Mouse (Mus musculus) Patski (cell line): ENCODE data around the gene Gsg1. TPM values are rescaled to one million over a fixed set of nuclear protein-coding genes. Genes with fewer than 3 reads are reported as not detected.
A peak's percentile ranks its signal among the peaks of the same experiment; 100 is the strongest.

Experiments used
- ATAC-seq: fragments of 100-300 bp; one replicate; pipeline ENCODE4 v1.8.0; 2021
- CTCF ChIA-PET: fragments of 350-600 bp; sonication (Branson Sonifier 250); formaldehyde crosslinking; loops from one replicate; lab custom pipeline; 2022; ENCODE audit warnings: inconsistent platforms; lab: Charles Lee
- POLR2A ChIA-PET: fragments of 350-600 bp; sonication (Branson Sonifier 250); formaldehyde crosslinking; loops from one replicate; lab custom pipeline; 2022; ENCODE audit warnings: antibody characterized with exemption, inconsistent platforms; lab: Charles Lee
- DNase-seq: peaks from one replicate; pipeline ENCODE4 v3.0.0-alpha.2; 2011; ENCODE audit warnings: low read depth, low spot score
- H3K27me3 ChIP-seq: fragments of 371-371 bp; one replicate; pipeline ENCODE4 v1.5.1; 2021
- CTCF ChIP-seq: fragments of 100-300 bp; IDR thresholded peaks from one replicate; pipeline ENCODE4 v1.5.1; 2021
- in situ Hi-C: fragments of 300-500 bp; cut with MboI; formaldehyde crosslinking; loops from 3 replicates; pipeline ENCODE4 v1.11.1; 2018; ENCODE audit warnings: low pct_unique_long_range_greater_than_20kb, mixed read lengths
- polyA plus RNA-seq: library from polyadenylated mRNA; unstranded; gene quantifications from one replicate; pipeline ENCODE4 v1.2.3, GENCODE M21; 2021

Gene Gsg1
- polyA plus RNA-seq, 1 experiment from 2014 or later = 0.05 TPM

DNA sequence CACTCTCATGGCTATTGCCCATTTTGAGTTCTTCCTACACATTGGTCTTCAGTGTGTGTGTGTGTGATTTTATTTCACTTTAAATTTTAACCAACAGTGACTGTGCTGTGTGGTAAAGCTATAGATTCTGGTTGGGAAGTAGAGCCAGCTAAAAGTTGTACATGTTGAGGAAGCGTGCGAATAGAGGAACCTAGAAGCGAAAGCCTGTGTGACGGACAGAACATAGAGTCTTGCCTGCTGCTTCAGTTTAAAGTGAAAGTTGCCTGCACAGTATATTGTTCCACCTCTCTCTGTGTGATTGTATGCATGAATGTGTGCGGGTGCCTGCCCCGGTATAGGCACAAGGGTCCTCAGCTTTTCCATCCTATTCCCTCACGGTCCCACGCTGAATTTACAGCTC lies 13.8 kb downstream of the Gsg1 start:
- no peak for TF ChIP-seq CTCF
- DNase-seq (no peak), ATAC-seq (no peak)
- CTCF ChIA-PET = interaction anchor here (1.3 kb wide), 1 partner anchor 137 kb away, joined by 3 read pairs; no protein-coding TSS in a partner anchor
- no peaks in the 10 kb centered on the region for H3K27me3 ChIP-seq
- POLR2A ChIA-PET = no interaction called here
- in situ Hi-C loops = loop anchor here (10.0 to 25.0 kb wide), 3 partner anchors 156 to 897 kb away; no protein-coding TSS in a partner anchor

DNA sequence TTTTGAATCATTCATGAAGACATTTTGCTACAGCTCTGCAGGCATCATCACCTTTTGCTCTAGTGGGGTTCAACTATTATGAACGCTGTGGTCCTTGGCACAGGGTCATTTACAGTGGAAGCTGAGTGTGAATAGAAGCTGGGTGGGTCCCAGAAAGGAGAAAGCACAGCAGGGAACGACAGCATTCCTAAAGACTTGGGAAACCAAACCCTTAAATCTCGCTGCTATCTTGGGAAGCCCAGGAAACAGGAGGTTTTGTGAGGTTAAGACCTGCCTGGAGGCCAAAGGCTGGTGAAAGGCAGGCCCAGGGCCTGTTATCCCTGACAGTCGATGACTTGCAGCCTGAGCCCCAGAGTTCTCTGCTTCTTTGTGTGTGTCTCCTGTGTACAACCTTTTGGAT lies 15.9 kb downstream of the Gsg1 start:
- POLR2A ChIA-PET = no interaction called here
- in situ Hi-C loops = loop anchor here (25.0 kb wide), 1 partner anchor 899 kb away; no protein-coding TSS in a partner anchor
- ATAC-seq = no peak

DNA sequence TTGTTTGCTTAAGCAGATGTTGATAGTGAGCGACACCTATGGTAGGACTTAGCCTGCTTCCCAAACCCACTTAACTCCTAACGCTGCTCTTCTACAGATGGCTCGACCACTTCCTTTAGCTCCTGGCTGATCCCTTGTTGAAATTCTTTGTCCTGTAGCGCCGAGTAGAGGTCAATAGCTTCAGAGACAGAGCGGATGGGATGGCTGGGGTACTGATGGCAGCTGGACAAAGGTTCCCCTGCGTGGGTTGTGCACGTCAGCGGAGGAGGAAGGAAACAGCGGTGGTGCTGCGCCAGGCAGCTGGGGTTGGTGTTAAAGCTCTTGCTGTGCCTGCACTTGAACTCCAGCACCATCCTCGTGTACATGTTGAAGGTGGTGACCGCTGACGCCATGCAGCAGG lies 16.8 kb downstream of the Gsg1 start:
- H3K27me3 ChIP-seq = no peaks in the 10 kb centered on the region
- DNase-seq (no peak), ATAC-seq (no peak)
- TF ChIP-seq CTCF = no peak
- in situ Hi-C loops = loop anchor here (25.0 kb wide), 1 partner anchor 900 kb away; no protein-coding TSS in a partner anchor
- ChIA-PET POLR2A (no interaction called here), CTCF (no interaction called here)

More for the DNA sequence above, 15.9 kb downstream of the Gsg1 start:
- no peaks in the 10 kb centered on the region for H3K27me3 ChIP-seq
- no peak for TF ChIP-seq CTCF
- CTCF ChIA-PET = no interaction called here
- no peak for DNase-seq

DNA sequence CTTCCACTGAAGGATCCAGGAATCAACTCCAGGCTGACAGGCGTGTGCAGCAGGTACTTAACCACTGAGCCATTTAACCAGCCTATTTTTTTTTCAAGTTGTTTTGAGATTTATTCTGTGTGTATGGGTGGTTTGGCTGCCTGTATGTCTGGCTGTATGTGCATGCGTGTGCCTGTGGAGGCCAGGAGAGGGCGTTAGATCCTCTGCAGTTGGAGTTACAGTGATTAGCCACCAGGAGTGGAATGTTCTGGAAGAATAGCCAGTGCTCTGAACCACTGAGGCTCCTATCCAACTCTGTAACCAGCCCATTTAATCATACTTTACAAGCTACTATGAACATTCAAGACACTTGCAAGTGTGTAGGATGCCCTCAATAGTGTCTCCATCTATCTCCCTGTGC lies 17.6 kb downstream of the Gsg1 start:
- ATAC-seq = no peak
- in situ Hi-C loops = loop anchor here (25.0 kb wide), 1 partner anchor 901 kb away; no protein-coding TSS in a partner anchor
- H3K27me3 ChIP-seq = no peaks in the 10 kb centered on the region
- TF ChIP-seq CTCF = no peak
- no peak for DNase-seq
- POLR2A ChIA-PET = no interaction called here
- CTCF ChIA-PET = no interaction called here

DNA sequence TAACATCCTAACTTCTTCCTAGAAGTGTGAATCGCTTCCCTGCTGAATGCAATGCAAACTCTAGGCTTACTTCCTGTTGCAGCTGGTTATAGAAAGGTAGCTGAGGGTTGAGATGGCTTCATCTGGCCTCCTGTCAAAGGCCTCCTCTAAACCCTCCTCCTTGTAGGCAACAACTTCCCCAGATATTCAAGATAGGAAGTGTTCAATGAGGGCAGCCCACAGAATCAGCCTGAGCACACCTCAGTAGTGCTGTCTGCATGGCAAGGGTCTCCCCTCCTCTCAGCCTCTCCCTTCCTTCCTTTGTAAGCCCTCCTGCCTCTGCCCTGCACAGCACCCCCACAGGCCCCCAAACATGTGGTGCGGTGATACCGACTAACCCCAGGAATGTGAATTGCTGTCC lies 18.4 kb downstream of the Gsg1 start:
- in situ Hi-C loops = loop anchor here (25.0 kb wide), 1 partner anchor 902 kb away; no protein-coding TSS in a partner anchor
- DNase-seq = no peak
- no peaks in the 10 kb centered on the region for H3K27me3 ChIP-seq
- POLR2A ChIA-PET = no interaction called here
- no peak for ATAC-seq
- no peak for TF ChIP-seq CTCF
- CTCF ChIA-PET = no interaction called here

DNA sequence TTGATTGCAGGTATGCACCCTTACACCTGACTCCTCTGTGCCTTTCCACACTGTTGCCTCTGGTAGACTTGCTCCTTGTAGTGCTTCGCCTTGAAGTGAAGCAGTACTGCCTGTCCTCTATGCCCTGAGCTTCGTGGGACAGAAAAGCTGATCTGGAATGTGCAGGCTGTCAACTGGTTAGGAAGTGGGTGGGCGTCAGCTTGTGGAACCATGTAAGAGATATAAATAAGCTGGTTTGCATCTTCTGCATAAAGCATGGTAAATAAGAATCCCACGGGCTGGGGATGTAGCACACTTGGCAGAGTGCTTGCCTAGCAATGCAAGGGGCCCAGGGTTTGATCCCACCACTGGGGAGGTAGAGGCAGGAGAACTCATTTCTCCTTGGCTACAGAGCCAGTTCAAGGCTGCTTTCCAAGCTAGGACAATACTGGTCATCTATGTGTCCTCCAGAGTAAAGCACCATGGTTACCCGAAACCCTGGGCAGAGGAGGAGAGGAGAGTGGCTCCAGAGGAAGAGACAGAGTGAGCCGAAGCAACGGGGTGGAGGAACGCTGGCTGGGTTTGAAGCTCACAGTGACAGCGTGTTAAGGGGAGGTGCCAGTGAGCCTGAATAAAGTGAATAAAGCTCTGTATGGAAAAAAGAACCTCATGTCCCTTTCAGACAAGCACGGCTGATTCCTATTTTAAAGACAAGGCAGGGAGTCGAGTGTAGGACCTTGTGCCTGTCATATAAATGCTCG lies 21.5 kb downstream of the Gsg1 start:
- no peak for TF ChIP-seq CTCF
- ChIA-PET POLR2A (no interaction called here), CTCF (no interaction called here)
- ATAC-seq = no peak
- no peaks in the 10 kb centered on the region for H3K27me3 ChIP-seq
- DNase-seq = no peak
- in situ Hi-C loops = loop anchor here (25.0 kb wide), 1 partner anchor 905 kb away; no protein-coding TSS in a partner anchor

DNA sequence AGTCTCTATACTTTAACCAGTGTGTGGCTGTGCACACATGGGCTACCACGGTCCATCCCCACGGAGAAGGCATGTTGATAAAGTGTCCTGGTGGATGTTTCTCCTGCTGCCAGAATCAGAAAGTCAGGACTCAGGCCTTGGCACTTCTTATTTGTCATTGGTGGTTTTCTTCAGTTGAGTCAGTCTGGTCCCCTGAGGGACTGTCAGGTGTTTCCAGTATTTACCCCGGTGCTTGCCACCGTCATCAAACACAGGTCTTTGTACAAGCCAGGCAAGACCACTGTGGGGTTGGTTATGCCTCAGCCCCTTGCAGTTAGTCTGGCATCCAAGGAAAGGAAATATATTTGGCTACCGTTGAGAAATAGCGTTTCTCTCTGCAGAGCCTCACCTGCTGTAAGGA lies 23.6 kb downstream of the Gsg1 start:
- CTCF ChIA-PET = no interaction called here
- no peaks in the 10 kb centered on the region for H3K27me3 ChIP-seq
- no peak for ATAC-seq
- POLR2A ChIA-PET = no interaction called here
- TF ChIP-seq CTCF = no peak
- in situ Hi-C loops = loop anchor here (25.0 kb wide), 1 partner anchor 907 kb away; no protein-coding TSS in a partner anchor
- DNase-seq = no peak

DNA sequence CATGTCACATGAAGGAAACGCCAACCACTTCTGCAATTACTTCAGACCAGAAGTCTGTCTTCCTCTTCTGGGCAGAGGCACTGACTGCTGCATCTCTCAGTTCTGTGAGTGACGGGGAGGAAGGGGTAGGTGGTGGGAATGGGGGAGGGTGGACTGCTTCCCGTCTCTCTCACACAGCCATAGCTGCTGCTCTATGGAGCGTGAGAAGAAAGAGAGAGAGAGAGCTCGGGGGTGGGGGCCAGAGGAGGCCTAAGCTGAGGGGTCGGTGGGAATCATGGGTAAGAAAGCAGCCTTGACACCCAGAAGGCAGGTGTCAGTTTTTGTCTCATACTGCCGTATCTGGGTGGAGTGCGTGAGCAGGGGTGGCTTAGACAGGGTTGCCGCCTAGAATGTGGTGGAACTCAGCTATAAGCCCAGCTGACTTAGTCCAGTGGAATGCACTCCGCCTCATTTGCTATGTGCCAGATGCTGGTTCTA lies 25.6 kb downstream of the Gsg1 start:
- in situ Hi-C loops = loop anchor here (25.0 kb wide), 1 partner anchor 909 kb away; no protein-coding TSS in a partner anchor
- peak; percentile 53 for ATAC-seq
- ChIA-PET CTCF (no interaction called here), POLR2A (no interaction called here)
- no peak for DNase-seq
- TF ChIP-seq CTCF = no peak
- H3K27me3 ChIP-seq = no peaks in the 10 kb centered on the region

DNA sequence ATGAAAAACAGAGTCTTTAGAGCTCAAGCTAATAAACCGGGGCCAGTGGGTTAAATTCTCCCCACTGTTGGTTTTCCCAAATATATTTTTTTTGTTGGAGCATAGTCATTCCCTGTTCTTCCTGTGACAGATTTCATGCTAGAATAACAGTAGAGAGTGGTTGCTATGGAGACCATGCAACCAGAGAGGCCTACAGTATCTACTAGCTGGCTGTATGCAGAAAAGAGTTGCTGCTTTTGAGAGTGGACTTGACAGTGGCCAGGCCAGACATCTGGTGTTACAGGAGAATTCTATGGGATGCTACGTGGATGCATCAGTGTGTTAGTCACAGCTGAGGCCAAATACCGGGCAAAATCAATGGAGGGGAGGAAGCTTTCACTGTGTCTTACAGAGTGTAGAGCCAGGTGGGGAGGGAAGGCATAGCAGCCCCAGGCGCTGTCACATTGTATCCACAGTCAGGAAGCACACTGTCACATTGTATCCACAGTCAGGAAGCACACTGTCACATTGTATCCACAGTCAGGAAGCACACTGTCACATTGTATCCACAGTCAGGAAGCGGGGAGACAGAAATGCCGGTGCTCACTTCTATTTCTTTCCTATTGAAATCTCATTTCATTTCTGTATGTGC lies 30.2 kb downstream of the Gsg1 start:
- CTCF ChIA-PET = interaction anchor here (1.1 to 1.2 kb wide), 2 partner anchors 13 to 20 kb away, joined by 3 read pairs; no protein-coding TSS in a partner anchor
- ATAC-seq = no peak
- in situ Hi-C loops = no loop called here

DNA sequence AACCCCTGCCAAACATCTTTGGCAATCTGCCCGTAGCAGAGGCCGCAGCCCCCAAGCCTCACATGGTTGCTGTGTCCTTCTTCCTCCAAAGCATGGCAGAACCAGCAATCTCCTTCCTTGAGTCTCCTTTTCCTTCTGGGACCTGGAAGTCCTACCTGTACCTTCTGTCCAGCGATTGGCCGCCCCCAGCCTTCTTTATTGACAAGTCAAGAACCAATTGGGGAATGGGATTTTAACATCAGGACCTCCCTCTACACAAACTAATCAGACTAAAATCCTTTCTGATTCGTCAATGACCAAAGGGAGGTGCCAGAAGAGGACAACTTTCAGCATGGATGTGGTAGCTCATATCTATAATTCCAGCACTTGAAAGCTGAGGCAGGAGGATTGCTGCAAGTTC lies 34.2 kb downstream of the Gsg1 start:
- in situ Hi-C loops = no loop called here
- TF ChIP-seq CTCF = no peak
- ChIA-PET CTCF (interaction anchor here (0.5 kb wide), 1 partner anchor 214 kb away, joined by 3 read pairs; no protein-coding TSS in a partner anchor), POLR2A (no interaction called here)
- ATAC-seq = no peak
- DNase-seq = no peak
- H3K27me3 ChIP-seq = no peaks in the 10 kb centered on the region

More for the DNA sequence above, 30.2 kb downstream of the Gsg1 start:
- POLR2A ChIA-PET = no interaction called here
- TF ChIP-seq CTCF = no peak
- DNase-seq = no peak
- H3K27me3 ChIP-seq = no peaks in the 10 kb centered on the region

DNA sequence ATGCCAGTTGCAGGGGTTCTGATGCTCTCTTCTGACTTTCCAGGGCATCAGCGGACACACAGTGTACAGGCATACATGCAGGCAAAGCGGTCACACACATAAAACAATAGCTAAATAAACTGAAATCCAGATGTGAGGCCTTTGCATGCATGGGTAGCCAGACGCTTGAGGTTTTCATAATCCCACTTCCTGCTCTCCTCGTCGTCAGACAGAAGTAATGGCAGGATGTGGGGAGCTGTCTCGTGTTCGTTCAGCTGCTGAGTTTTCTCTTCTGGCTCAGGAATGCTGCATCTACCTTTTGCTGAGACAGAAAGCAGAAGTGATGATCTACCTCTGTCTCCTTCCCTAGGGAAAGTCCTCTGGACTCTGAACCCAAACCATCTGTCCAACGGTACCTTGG lies 35.8 kb downstream of the Gsg1 start:
- POLR2A ChIA-PET = no interaction called here
- H3K27me3 ChIP-seq = no peaks in the 10 kb centered on the region
- no peak for DNase-seq
- ATAC-seq = no peak
- CTCF ChIA-PET = no interaction called here
- TF ChIP-seq CTCF = no peak
- in situ Hi-C loops = no loop called here
